Mouse (Mus musculus) liver, adult 2 months (tissue): ENCODE measurements at regions not wholly inside any gene's neighbourhood (a gene's known extent, or its start where the extent isn't known, plus 50 kb on each side); places are given as distances from the start of the nearest gene placed in this dataset.
A peak's percentile ranks its signal among the peaks of the same experiment; 100 is the strongest.

Experiments
- DNase-seq: peaks from one replicate; pipeline ENCODE4 v3.0.0-alpha.2; 2011; ENCODE audit warnings: low read depth, low spot score; ENCODE audit errors: extremely low read depth
- H3K27ac ChIP-seq: fragments of 200-500 bp; replicated peaks from 2 replicates; pipeline ENCODE4 v1.5.1; 2012; ENCODE audit warnings: low read depth, mild to moderate bottlenecking, control low read depth, inconsistent platforms, low read length; ENCODE audit not compliant: insufficient read depth
- H3K27me3 ChIP-seq: fragments of 200-500 bp; 2 replicates; pipeline ENCODE4 v1.6.1; 2012; ENCODE audit warnings: mild to moderate bottlenecking, moderate library complexity, low read length, inconsistent platforms; ENCODE audit not compliant: control insufficient read depth, insufficient read depth
- H3K36me3 ChIP-seq: fragments of 200-500 bp; 2 replicates; pipeline ENCODE4 v1.6.1; 2012; ENCODE audit warnings: low read length, inconsistent platforms; ENCODE audit not compliant: control insufficient read depth, insufficient read depth
- H3K4me1 ChIP-seq: fragments of 200-500 bp; 2 replicates; pipeline ENCODE4 v1.6.1; 2011; ENCODE audit warnings: low read length; ENCODE audit not compliant: control insufficient read depth, insufficient read depth
- H3K4me3 ChIP-seq: fragments of 200-500 bp; 2 replicates; pipeline ENCODE4 v1.5.1; 2011; ENCODE audit warnings: low read depth, mild to moderate bottlenecking, control low read depth, low read length, moderate library complexity; ENCODE audit not compliant: insufficient read depth
- H3K79me2 ChIP-seq: fragments of 200-500 bp; 2 replicates; pipeline ENCODE4 v1.6.1; 2012; ENCODE audit warnings: inconsistent platforms, mild to moderate bottlenecking, low read length, moderate library complexity; ENCODE audit not compliant: control insufficient read depth, insufficient read depth
- H3K9ac ChIP-seq: fragments of 200-500 bp; 2 replicates; pipeline ENCODE4 v1.6.1; 2012; ENCODE audit warnings: low read depth, mild to moderate bottlenecking, control low read depth, inconsistent platforms, low read length
- CTCF ChIP-seq: fragments of 200-500 bp; IDR thresholded peaks from 2 replicates; pipeline ENCODE4 v1.5.1; 2011; ENCODE audit warnings: low read depth, low read length, control low read depth
- POLR2A ChIP-seq: fragments of 200-500 bp; IDR thresholded peaks from 2 replicates; pipeline ENCODE4 v1.6.1; 2011; ENCODE audit warnings: low read length, control low read depth; ENCODE audit not compliant: insufficient read depth; ENCODE audit errors: extremely low read depth
- WGBS: fragments of 180-500 bp; shearing (Covaris S2); methylation state at CpG from one replicate; pipeline ENCODE4 v1.1.7; 2018; 5-methylcytosine and 5-hydroxymethylcytosine counted together

DNA sequence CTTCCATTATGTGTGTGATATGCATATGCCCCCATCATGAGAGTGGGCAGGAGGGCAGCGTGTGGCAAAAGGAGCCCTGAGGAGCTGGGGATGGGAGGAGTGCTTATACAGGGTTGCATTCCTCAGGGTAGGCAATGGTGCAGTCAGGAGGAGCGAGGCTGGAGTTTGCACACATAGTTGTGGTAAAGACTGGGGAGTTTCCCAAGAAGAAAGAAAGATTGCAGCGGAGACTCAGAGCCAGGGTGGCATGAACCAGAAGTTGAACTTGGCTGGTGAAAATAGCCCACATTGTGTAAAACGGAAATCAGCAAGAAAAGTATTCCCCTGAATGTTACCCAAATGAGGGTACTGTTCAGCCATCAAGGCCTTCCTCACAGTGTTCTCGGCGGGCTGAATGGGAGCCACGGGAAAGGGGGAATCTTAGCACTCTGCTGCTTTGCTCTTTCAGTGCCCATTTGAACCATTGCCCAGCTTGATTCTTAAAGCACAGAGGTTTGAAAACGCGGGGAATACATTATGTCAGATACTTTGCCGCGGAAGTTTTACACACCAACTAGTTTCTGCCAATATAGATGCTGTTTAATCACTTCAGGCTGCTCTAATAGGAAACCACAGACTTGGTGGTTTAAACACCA, 331.6 kb downstream of the Ttll7 start:
- 79% methylated on average over 11 of the region's 11 CpGs for WGBS
- Histone ChIP-seq H3K27ac (no peak overlapping the region), H3K4me3 (no peak overlapping the region)

GRCm38 (mm10) chr3:147189737-147190136, 337.6 kb downstream of the Ttll7 start:
- no peaks in the 10 kb centered on the region for H3K4me1 ChIP-seq
- H3K27me3 ChIP-seq, result no peaks in the 10 kb centered on the region
- 75% methylated on average over 2 of the region's 2 CpGs for WGBS

More for the DNA sequence above, 331.6 kb downstream of the Ttll7 start:
- no peaks in the 10 kb centered on the region for H3K4me1 ChIP-seq
- H3K27me3 ChIP-seq, result no peaks in the 10 kb centered on the region
- TF ChIP-seq POLR2A, result no peak
- TF ChIP-seq CTCF, result no peak
- DNase-seq, result no peak
- H3K9ac ChIP-seq, result no peak overlapping the region
- no peaks in the 10 kb centered on the region for H3K36me3 ChIP-seq
- H3K79me2 ChIP-seq, result no peaks in the 10 kb centered on the region

GRCm38 (mm10) chr3:147196626-147197025, 344.5 kb downstream of the Ttll7 start:
- DNase-seq, result no peak
- WGBS, result 88% methylated on average over 8 of the region's 8 CpGs

More at GRCm38 (mm10) chr3:147189737-147190136, 337.6 kb downstream of the Ttll7 start:
- H3K79me2 ChIP-seq, result no peaks in the 10 kb centered on the region
- H3K27ac ChIP-seq, result no peak overlapping the region
- H3K4me3 ChIP-seq, result no peak overlapping the region
- H3K9ac ChIP-seq, result no peak overlapping the region
- no peak for DNase-seq
- TF ChIP-seq CTCF (no peak), POLR2A (no peak)
- no peaks in the 10 kb centered on the region for H3K36me3 ChIP-seq

GRCm38 (mm10) chr3:147197215-147197614, 345.0 kb downstream of the Ttll7 start:
- WGBS, result 40% methylated on average over 2 of the region's 2 CpGs
- Histone ChIP-seq H3K36me3 (no peaks in the 10 kb centered on the region), H3K27me3 (no peaks in the 10 kb centered on the region), H3K79me2 (no peaks in the 10 kb centered on the region), H3K27ac (no peak overlapping the region), H3K4me3 (no peak overlapping the region), H3K9ac (no peak overlapping the region), H3K4me1 (no peaks in the 10 kb centered on the region)
- peak; percentile 46 for TF ChIP-seq CTCF
- TF ChIP-seq POLR2A, result no peak
- no peak for DNase-seq

More at GRCm38 (mm10) chr3:147196626-147197025, 344.5 kb downstream of the Ttll7 start:
- Histone ChIP-seq H3K4me1 (no peaks in the 10 kb centered on the region), H3K9ac (no peak overlapping the region), H3K27me3 (no peaks in the 10 kb centered on the region), H3K36me3 (no peaks in the 10 kb centered on the region), H3K79me2 (no peaks in the 10 kb centered on the region), H3K4me3 (no peak overlapping the region), H3K27ac (no peak overlapping the region)
- no peak for TF ChIP-seq POLR2A
- TF ChIP-seq CTCF, result no peak

GRCm38 (mm10) chr3:147211127-147211940, 359.2 kb downstream of the Ttll7 start:
- Histone ChIP-seq H3K4me1 (no peaks in the 10 kb centered on the region), H3K27ac (no peak overlapping the region), H3K27me3 (no peaks in the 10 kb centered on the region), H3K9ac (no peak overlapping the region), H3K79me2 (no peaks in the 10 kb centered on the region), H3K36me3 (no peaks in the 10 kb centered on the region), H3K4me3 (no peak overlapping the region)
- WGBS, result 77% methylated on average over 5 of the region's 5 CpGs
- no peak for DNase-seq
- TF ChIP-seq POLR2A, result no peak
- TF ChIP-seq CTCF, result no peak

DNA sequence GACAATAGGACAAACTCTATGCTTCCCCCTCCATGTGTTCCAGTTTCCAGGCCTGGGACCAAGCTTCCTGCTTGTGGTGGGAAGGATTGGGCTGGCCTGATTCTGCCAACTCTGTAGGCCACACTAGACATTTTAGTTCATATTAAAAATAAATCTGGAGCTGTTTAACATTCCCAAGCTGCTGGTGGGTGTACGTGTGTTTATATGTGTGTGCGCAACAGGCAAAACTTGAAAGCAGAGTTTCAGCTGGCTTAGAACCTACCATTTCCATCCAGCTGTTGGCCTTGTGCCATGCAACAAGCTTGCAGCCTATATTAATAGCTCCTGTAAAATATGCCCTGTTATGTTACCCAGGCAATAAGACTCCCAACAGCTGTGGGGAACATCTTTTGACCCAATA, 376.5 kb downstream of the Ttll7 start:
- H3K27ac ChIP-seq, result no peak overlapping the region
- TF ChIP-seq POLR2A (no peak), CTCF (no peak)
- whole genome bisulfite sequencing, result 86% methylated on average over 2 of the region's 2 CpGs

More for the DNA sequence above, 376.5 kb downstream of the Ttll7 start:
- Histone ChIP-seq H3K36me3 (no peaks in the 10 kb centered on the region), H3K27me3 (no peaks in the 10 kb centered on the region), H3K9ac (no peak overlapping the region), H3K4me1 (no peaks in the 10 kb centered on the region), H3K4me3 (no peak overlapping the region), H3K79me2 (no peaks in the 10 kb centered on the region)
- no peak for DNase-seq
